ENCODE assay signal across 24 mouse cellular contexts in genomic region chr16:40392106-40392505, GRCm38 (mm10).
DNase-seq lines count a peak whose midpoint lies in the region; ATAC-seq lines count a peak whose summit lies in the region.
"Had no signal": no experiment of that assay in that cellular context is flagged by ENCODE, and none has a peak within 500 bp of the region (broad histone marks: within the 10 kb centered on the region; RNA-seq: fewer than 3 reads in every experiment).

No protein-coding gene starts in this region.

- no peaks in the 10 kb centered on the region for H3K27me3 ChIP-seq in neural tube, embryonic 12.5 days (replicated peaks)
- H3K27me3 ChIP-seq in neural tube, embryonic 15.5 days (replicated peaks) = no peaks in the 10 kb centered on the region
- H3K27me3 ChIP-seq in midbrain, embryonic 14.5 days (ENCODE audit: control insufficient read depth, insufficient read depth, low read length) = no peaks in the 10 kb centered on the region
- H3K27me3 ChIP-seq: liver, embryonic 13.5 days had no signal

- no peaks in the 10 kb centered on the region for H3K4me1 ChIP-seq in neural tube, embryonic 12.5 days
- H3K4me1 ChIP-seq in neural tube, embryonic 15.5 days = no peaks in the 10 kb centered on the region
- H3K4me1 ChIP-seq in midbrain, embryonic 14.5 days (ENCODE audit: control insufficient read depth, insufficient read depth, low read length) = 0 out of 2 replicates have a peak, but pooled peaks cover 2% of the 10 kb centered on the region
- H3K4me1 ChIP-seq: embryonic facial prominence, embryonic 10.5 days; liver, embryonic 13.5 days had no signal

- H3K9ac ChIP-seq in neural tube, embryonic 12.5 days = no peak overlapping the region
- H3K9ac ChIP-seq in neural tube, embryonic 15.5 days (replicated peaks) = no peak overlapping the region
- no peak overlapping the region for H3K9ac ChIP-seq in midbrain, embryonic 14.5 days (replicated peaks; ENCODE audit: low read length)
- H3K9ac ChIP-seq: forebrain, postnatal 0 days; liver, embryonic 13.5 days; lung, embryonic 14.5 days had no signal

- no peaks in the 10 kb centered on the region for H3K36me3 ChIP-seq in neural tube, embryonic 12.5 days
- H3K36me3 ChIP-seq in neural tube, embryonic 15.5 days = no peaks in the 10 kb centered on the region
- H3K36me3 ChIP-seq in midbrain, embryonic 14.5 days (ENCODE audit: control insufficient read depth, insufficient read depth, low read length) = no peaks in the 10 kb centered on the region
- H3K36me3 ChIP-seq: embryonic facial prominence, embryonic 10.5 days; liver, embryonic 13.5 days had no signal

- no peak overlapping the region for H3K4me3 ChIP-seq in neural tube, embryonic 12.5 days
- no peak overlapping the region for H3K4me3 ChIP-seq in neural tube, embryonic 15.5 days (replicated peaks)
- no peak overlapping the region for H3K4me3 ChIP-seq in midbrain, embryonic 14.5 days (replicated peaks; ENCODE audit: low read depth, low read length)
- H3K4me3 ChIP-seq: embryonic facial prominence, embryonic 10.5 days; heart, adult 2 months; left cerebral cortex, adult 2 months; liver, embryonic 13.5 days had no signal

- H3K4me2 ChIP-seq in neural tube, embryonic 12.5 days (replicated peaks) = no peak overlapping the region
- H3K4me2 ChIP-seq in neural tube, embryonic 15.5 days = no peak overlapping the region
- no peak overlapping the region for H3K4me2 ChIP-seq in midbrain, embryonic 14.5 days (ENCODE audit: low read length)
- H3K4me2 ChIP-seq: liver, embryonic 13.5 days; lung, embryonic 14.5 days had no signal

- peak; percentile 10 for DNase-seq in embryo, embryonic 11 days
- no peak for DNase-seq in embryo, embryonic 9.5 days (ENCODE audit: extremely low spot score)
- DNase-seq in midbrain, embryonic 14.5 days = peak; percentile 60
- no peak for DNase-seq in lung, postnatal 14 days
- DNase-seq in adrenal gland, adult 18-20 months (ENCODE audit: low spot score in 2 of 2) = no peak
- DNase-seq: adrenal gland, postnatal 14 days; cerebellum, adult 9-10 months; forebrain, postnatal 0 days; gastrocnemius, postnatal 25 days; heart, adult 2 months; heart, postnatal 36 days; kidney, adult 18-20 months; layer of hippocampus, adult 9-11 months; liver, embryonic 13.5 days; lung, embryonic 14.5 days; lung, postnatal 36 days; thymus, adult 18-20 months; thymus, postnatal 36 days had no signal

- no peaks in the 10 kb centered on the region for H3K9me3 ChIP-seq in neural tube, embryonic 12.5 days
- no peaks in the 10 kb centered on the region for H3K9me3 ChIP-seq in neural tube, embryonic 15.5 days (replicated peaks)
- H3K9me3 ChIP-seq in midbrain, embryonic 14.5 days (ENCODE audit: control insufficient read depth, low read length) = no peaks in the 10 kb centered on the region
- H3K9me3 ChIP-seq: embryonic facial prominence, embryonic 10.5 days; liver, embryonic 13.5 days had no signal

- peak; percentile 63 for ATAC-seq in neural tube, embryonic 12.5 days (ENCODE audit: low FRiP score, low read depth)
- ATAC-seq in neural tube, embryonic 15.5 days (ENCODE audit: low FRiP score) = no peak
- ATAC-seq in midbrain, embryonic 14.5 days (ENCODE audit: low FRiP score, low TSS enrichment) = peak; percentile 20; the same call in 1 of the 2 replicates
- ATAC-seq: activated CD4-positive, CD25-positive, alpha-beta regulatory T cell, adult 4 months; forebrain, postnatal 0 days; inflammation-experienced regulatory T-cells, adult 6 months had no signal

- 33% methylated on average over 4 of the region's 4 CpGs for WGBS in neural tube, embryonic 12.5 days
- WGBS in neural tube, embryonic 15.5 days = 31% methylated on average over 4 of the region's 4 CpGs
- 23% methylated on average over 4 of the region's 4 CpGs for WGBS in midbrain, embryonic 14.5 days

- no peak overlapping the region for H3K27ac ChIP-seq in neural tube, embryonic 12.5 days
- no peak overlapping the region for H3K27ac ChIP-seq in neural tube, embryonic 15.5 days (replicated peaks)
- H3K27ac ChIP-seq in midbrain, embryonic 14.5 days (replicated peaks; ENCODE audit: low read depth, low read length) = no peak overlapping the region
- H3K27ac ChIP-seq: embryonic facial prominence, embryonic 10.5 days; heart, adult 2 months; left cerebral cortex, adult 2 months; liver, embryonic 13.5 days had no signal

Comparison
In these comparisons a context has a peak if more than half of its experiments do, and no peak if none do; other contexts are left out.
1. DNase-seq: peak in embryo, embryonic 11 days (single experiment) and midbrain, embryonic 14.5 days (single experiment); none in embryo, embryonic 9.5 days (single experiment), lung, postnatal 14 days (single experiment) and adrenal gland, adult 18-20 months (0 of 2).